Mouse (Mus musculus) testis, adult 2 months (tissue): ENCODE measurements around the gene Anapc15.

ENCODE experiments used
- CTCF ChIP-seq: fragments of 200-500 bp; IDR thresholded peaks from 2 replicates; pipeline ENCODE4 v1.5.1; 2012; ENCODE audit warnings: low read depth, mild to moderate bottlenecking, inconsistent platforms, low read length, moderate library complexity; ENCODE audit not compliant: control insufficient read depth, insufficient read depth, insufficient replicate concordance
- POLR2A ChIP-seq: fragments of 200-500 bp; IDR thresholded peaks from 2 replicates; pipeline ENCODE4 v1.6.1; 2012; ENCODE audit warnings: low read depth, mild to moderate bottlenecking, inconsistent platforms, low read length, moderate library complexity; ENCODE audit not compliant: control insufficient read depth

GRCm38 (mm10) chr7:101868241-101869162 lies 5.0 kb downstream of the Anapc15 start:
- no peak for TF ChIP-seq CTCF
- no peak for TF ChIP-seq POLR2A
